ENCODE assay signal across 9 mouse cellular contexts in genomic region chr4:125702607-125703309, GRCm38 (mm10).
DNase-seq lines count a peak whose midpoint lies in the region; ATAC-seq and TF ChIP-seq lines count a peak whose summit lies in the region.
"Had no signal": no experiment of that assay in that cellular context is flagged by ENCODE, and none has a peak within 500 bp of the region (broad histone marks: within the 10 kb centered on the region; RNA-seq: fewer than 3 reads in every experiment).

No protein-coding gene starts in this region.

- intact Hi-C loops in heart, adult 2 months (cut with DNase I) = no loop called here
- intact Hi-C loops in left cerebral cortex, postnatal 25 days (cut with DNase I) = loop anchor here (5.0 kb wide), 1 partner anchor 210 kb away; the partner anchor contains the start of gene Grik3

- no peaks in the 10 kb centered on the region for H3K36me3 ChIP-seq in heart, adult 2 months (ENCODE audit: control insufficient read depth, insufficient read depth, low read length)
- H3K36me3 ChIP-seq in liver, postnatal 0 days (replicated peaks; ENCODE audit: insufficient read depth, low read length) = no peaks in the 10 kb centered on the region

- H3K4me3 ChIP-seq in heart, adult 2 months = no peak overlapping the region; the same call in 1 of the 2 replicates
- no peak overlapping the region for H3K4me3 ChIP-seq in liver, postnatal 0 days (ENCODE audit: low read depth, low read length)

- 29% methylated on average over 12 of the region's 12 CpGs for WGBS in heart, adult 2 months
- WGBS in liver, postnatal 0 days (ENCODE audit: insufficient replicate concordance) = 54% methylated on average over 11 of the region's 12 CpGs

- H3K27ac ChIP-seq in heart, adult 2 months = peak overlapping the region; percentile 51; the same call in 1 of the 2 replicates
- no peak overlapping the region for H3K27ac ChIP-seq in liver, postnatal 0 days (ENCODE audit: low read depth)
- H3K27ac ChIP-seq: macrophage had no signal

- H3K4me1 ChIP-seq in heart, adult 2 months (ENCODE audit: control insufficient read depth, insufficient read depth, low read length) = no peaks in the 10 kb centered on the region
- no peaks in the 10 kb centered on the region for H3K4me1 ChIP-seq in liver, postnatal 0 days (ENCODE audit: insufficient read depth)

- 0 out of 2 replicates have a peak, but pooled peaks have one; percentile 13 for TF ChIP-seq EP300 in heart, adult 2 months (IDR thresholded peaks at IDR 0.05; ENCODE audit: insufficient read depth, low read depth, low read length)
- TF ChIP-seq EP300 in liver, postnatal 0 days (IDR thresholded peaks at IDR 0.05; ENCODE audit: low read depth) = no peak

- H3K9me3 ChIP-seq in liver, postnatal 0 days (ENCODE audit: low read length) = no peaks in the 10 kb centered on the region

- TF ChIP-seq CTCF in heart, adult 2 months (IDR thresholded peaks at IDR 0.05) = no peak
- no peak for TF ChIP-seq CTCF in liver, postnatal 0 days (IDR thresholded peaks at IDR 0.05; ENCODE audit: low read depth)

- TF ChIP-seq POLR2A in heart, adult 2 months (IDR thresholded peaks at IDR 0.05; ENCODE audit: insufficient read depth, low read depth, low read length) = no peak

- H3K27me3 ChIP-seq in heart, adult 2 months (ENCODE audit: control insufficient read depth, insufficient read depth, low read length) = no peaks in the 10 kb centered on the region
- no peaks in the 10 kb centered on the region for H3K27me3 ChIP-seq in liver, postnatal 0 days (ENCODE audit: insufficient read depth, low read length)

- no peaks in the 10 kb centered on the region for H3K79me2 ChIP-seq in heart, adult 2 months (replicated peaks; ENCODE audit: control insufficient read depth, insufficient read depth, low read length)

- no peak overlapping the region for H3K4me2 ChIP-seq in liver, postnatal 0 days (ENCODE audit: low read depth, low read length)

- ATAC-seq in granulocyte monocyte progenitor cell, adult 5-6 weeks (replicated peaks; ENCODE audit: poor library complexity, severe bottlenecking) = no peak
- no peak for ATAC-seq in liver, postnatal 0 days

- H3K9ac ChIP-seq in heart, adult 2 months (ENCODE audit: low read depth, low read length) = no peak overlapping the region
- no peak overlapping the region for H3K9ac ChIP-seq in liver, postnatal 0 days (replicated peaks)

- DNase-seq in adrenal gland, adult 2 months = peak; percentile 81
- DNase-seq in cerebellum, postnatal 10 days = peak; percentile 95 to 96
- DNase-seq in heart, adult 2 months = peak; percentile 68 to 80
- peak; percentile 37 to 57 for DNase-seq in kidney, adult 8-10 months
- peak; percentile 88 to 91 for DNase-seq in left cerebral cortex, postnatal 25 days (ENCODE audit: low spot score in 2 of 2)
- peak; percentile 39 for DNase-seq in ovary, postnatal 14 days (ENCODE audit: low spot score)
- no peak for DNase-seq in liver, postnatal 0 days
